Mouse (Mus musculus): ENCODE results near the gene Saxo1. TPM values are rescaled to one million over a fixed set of nuclear protein-coding genes. Genes with fewer than 3 reads are reported as not detected.

The Saxo1 gene
- total RNA-seq, 1 experiment from 2014 or later: not detected

DNA sequence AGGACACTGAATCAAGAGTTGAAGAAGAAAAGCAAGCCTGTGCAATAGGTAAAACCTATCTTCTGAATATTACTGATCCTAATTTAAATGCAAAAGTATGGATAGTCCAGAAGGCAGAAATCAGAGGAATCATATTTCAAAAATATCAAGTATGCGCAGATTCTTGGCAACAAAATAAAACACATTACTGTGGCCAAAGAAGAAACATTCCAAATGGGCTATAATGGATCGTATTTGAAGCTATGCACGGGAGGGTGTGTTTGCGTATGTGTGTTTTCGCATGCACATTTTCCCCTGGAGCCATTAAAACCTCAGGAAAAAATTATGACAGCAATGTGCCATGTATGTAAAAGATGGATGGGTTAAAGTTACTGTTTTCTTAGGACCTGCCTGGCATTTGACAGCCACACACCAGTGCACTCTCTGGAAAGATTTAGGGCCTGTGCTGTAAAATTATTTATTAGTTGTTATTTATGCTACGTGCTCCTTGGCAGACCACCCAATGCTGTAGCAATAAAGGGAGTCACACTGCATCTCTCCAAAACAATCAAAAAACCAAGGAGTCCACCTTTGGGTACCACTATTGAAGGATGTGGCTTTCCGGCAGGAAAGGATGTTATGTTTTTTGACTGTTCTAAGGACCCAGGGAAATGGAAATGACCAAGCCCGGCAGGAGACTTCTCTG, 24.6 kb downstream of the Saxo1 start:
- ATAC-seq (replicated peaks; ENCODE audit: insufficient number of reproducible peaks, low FRiP score, low TSS enrichment, poor library complexity, severe bottlenecking): no peak

DNA sequence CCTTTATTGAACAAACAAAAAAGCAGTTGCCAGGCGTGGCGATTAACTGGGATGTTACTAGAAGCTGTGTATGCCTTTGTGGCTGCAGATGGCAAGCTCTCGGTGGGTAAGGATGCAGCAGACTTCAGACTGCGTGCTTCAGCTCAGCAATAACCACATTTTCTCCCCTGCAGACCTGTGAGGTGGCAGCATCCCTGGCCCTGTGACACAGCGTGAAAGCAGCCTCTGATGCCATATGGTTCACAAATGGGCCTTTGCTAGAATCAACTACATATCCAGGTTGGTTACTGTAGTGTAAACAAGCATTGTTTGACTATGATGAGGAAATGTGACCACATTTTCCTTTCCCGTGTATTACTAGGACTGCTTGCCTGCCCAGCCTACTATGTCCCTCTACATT, 29.0 kb downstream of the Saxo1 start:
- no peak for ATAC-seq (replicated peaks; ENCODE audit: insufficient number of reproducible peaks, low FRiP score, low TSS enrichment, poor library complexity, severe bottlenecking)

DNA sequence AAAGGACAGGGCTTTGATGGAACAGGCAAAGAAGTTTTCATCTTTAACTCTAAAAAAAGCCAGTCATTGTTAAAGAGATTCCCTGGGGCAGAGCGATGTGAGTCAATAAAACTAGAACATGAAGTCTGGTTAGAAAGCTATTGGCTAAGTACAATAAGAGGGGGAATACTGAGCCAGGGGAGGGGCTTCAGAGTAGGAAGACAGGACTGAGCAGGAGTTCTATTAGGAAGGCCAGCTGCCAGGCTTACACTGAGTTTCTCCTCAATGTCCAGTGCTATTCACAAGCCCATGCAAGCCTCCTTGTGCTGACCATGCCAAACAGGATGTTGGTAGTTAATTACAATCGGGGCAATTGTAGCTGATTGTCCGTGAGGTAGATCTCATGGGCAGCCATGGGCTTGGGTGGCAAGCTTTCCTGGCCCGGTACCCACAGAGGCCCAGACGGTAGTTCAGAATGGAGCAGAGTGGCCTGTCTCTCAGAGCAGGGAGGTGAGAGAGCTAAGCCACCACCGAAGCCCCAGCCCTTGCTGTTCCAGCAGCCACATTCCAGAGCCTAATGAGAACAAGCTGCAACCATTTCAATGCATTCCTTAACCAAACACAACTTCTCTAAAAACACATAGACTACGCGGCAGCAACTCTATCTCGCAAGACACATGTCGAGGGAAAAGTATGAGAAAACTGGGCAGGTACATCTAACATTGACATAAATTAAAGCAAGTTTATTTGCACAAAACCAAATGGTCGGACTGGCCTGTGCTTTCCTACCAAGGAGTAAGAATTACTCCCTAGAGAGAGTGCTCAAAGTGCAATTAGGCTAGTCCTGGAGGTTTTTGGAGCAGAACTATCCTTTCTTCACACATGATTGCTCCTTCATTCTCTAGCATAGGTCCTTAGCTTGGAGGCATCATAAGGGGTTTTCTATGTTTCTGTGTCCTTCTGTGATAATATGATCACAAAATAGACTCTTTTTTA, 30.7 kb downstream of the Saxo1 start:
- no peak for ATAC-seq (replicated peaks; ENCODE audit: insufficient number of reproducible peaks, low FRiP score, low TSS enrichment, poor library complexity, severe bottlenecking)

DNA sequence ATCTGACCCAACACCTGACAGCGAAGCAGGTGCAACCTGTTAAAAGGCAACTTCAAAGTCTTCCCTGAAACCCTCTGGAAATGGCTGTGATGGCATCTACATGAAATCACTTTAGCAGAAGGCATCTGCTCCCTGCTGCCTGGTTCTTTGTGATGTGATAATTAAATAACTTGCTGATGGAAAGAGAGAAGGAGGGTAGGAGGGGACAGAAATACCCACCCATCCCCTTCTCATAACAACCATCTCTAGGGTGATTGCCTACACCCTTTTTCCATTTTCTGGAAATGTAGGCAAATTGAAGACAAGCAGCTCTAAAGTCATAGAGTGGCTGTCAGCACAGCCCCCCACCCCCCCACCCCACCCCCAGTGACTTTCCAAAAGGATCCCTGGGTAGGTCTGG, 33.6 kb downstream of the Saxo1 start:
- no peak for ATAC-seq (replicated peaks; ENCODE audit: insufficient number of reproducible peaks, low FRiP score, low TSS enrichment, poor library complexity, severe bottlenecking)

DNA sequence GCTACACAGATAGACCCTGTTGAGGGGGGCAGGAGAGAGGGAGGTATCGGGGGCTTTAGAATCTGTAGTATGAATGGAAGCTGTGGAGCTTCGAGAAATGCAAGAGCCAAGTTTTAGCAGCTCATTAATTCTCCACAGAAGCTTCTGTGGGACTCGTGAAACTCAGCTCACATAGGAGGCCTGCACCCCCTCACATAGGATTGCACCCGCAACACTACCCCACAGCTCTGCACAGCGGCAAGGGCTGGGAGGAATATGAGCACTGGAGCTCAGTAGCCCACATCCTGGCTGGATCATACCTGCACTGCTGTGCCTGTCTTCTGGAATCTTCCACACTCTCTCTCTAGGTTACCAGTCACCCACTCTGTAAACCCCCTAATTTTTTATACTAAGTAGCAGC, 34.4 kb downstream of the Saxo1 start:
- ATAC-seq (replicated peaks; ENCODE audit: insufficient number of reproducible peaks, low FRiP score, low TSS enrichment, poor library complexity, severe bottlenecking): no peak

DNA sequence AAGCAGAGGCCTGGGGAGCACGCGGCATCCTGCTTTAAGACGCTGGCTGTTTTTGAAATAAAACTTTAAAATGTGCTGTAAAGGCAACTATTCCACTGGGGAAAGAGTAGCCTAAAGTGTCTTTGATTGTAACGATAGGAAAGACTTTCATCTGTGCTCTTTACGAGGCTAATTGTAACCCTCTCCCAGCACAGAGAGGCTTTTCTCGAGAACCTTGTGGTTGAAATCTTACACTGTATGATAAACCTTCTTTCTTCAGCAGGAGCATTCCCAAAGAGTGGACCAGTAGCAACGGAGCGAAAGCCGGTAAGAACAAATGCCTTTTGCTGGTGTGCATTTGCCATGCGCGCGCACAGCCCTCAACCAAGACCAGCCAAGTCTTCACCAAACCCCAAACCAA, 37.4 kb downstream of the Saxo1 start:
- no peak for ATAC-seq (replicated peaks; ENCODE audit: insufficient number of reproducible peaks, low FRiP score, low TSS enrichment, poor library complexity, severe bottlenecking)

DNA sequence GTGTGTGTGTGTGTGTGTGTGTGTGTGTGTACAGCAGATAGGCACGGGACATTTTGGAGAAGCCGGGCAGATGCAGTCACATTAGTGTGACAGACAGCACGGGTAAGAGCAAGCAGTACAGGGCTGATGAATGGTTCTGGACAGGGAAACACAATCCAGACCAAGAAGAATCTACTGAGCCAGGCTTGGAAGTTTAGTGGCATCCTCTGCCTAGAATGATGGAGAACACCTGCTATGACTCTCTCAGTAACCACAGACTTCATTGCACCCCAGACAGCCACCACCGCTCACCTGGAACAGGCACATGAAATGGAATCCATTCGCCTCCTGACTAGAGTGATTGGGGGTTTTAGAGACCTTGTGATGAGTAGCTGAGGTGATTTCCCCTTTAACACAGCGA, 38.2 kb downstream of the Saxo1 start:
- ATAC-seq (replicated peaks; ENCODE audit: insufficient number of reproducible peaks, low FRiP score, low TSS enrichment, poor library complexity, severe bottlenecking): no peak

DNA sequence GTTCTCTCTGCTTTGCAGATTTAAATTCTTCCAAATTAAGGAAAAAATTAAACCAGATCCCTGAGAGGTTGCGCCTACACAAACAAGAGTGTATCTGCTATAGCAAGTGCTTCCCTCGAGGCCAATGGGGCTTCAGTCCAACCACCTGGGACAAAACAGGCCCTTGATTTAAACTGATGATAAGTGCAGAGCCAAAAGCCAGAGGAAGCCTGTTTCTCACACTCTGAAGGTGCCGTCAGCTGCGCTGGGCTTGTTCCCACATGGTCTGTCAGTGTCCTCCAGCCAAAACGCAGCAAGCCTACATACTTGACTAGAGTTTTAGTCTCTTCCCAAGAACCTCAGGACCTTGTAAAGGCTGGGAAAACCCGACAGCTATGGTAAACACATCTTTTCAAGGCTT, 53.5 kb downstream of the Saxo1 start:
- ATAC-seq (replicated peaks; ENCODE audit: insufficient number of reproducible peaks, low FRiP score, low TSS enrichment, poor library complexity, severe bottlenecking): no peak

DNA sequence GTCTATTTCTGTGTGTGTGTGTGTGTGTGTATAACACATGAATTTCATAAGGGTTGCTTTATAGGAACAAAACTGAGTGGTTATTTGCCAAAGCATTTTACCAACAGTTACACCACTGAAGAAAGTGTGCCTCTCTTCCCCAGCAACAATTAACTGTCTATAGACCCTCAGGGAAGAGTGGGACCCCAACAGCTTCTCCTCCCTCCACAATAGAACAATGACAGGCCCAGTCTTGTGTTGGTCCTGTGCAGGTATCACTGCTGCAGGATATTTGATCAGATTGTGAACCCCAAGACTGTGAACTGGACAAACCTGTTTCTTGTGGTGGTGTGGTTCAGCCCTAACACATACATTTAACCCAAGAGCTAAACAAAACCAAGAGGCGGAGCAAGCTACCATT, 58.6 kb downstream of the Saxo1 start:
- no peak for ATAC-seq (replicated peaks; ENCODE audit: insufficient number of reproducible peaks, low FRiP score, low TSS enrichment, poor library complexity, severe bottlenecking)

DNA sequence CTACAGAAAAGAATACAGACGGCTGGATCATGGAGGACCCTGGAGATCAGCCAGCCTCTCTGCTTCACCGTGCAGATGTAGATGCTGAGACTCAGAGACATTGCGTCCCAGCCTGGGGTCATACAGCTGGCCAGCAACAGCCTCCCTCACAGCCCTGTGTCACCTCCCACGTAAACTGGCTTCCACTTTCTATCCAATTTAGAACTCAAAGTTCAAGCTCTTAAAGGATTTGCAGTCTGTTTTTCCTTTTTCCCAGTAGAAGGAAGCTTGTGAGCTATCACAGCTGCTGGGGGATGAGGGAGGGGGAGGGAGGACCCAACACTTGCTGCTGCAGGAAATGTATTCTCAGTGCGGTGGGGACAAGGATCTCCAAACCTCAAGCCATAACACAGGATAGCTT, 59.4 kb downstream of the Saxo1 start:
- no peak for ATAC-seq (replicated peaks; ENCODE audit: insufficient number of reproducible peaks, low FRiP score, low TSS enrichment, poor library complexity, severe bottlenecking)

DNA sequence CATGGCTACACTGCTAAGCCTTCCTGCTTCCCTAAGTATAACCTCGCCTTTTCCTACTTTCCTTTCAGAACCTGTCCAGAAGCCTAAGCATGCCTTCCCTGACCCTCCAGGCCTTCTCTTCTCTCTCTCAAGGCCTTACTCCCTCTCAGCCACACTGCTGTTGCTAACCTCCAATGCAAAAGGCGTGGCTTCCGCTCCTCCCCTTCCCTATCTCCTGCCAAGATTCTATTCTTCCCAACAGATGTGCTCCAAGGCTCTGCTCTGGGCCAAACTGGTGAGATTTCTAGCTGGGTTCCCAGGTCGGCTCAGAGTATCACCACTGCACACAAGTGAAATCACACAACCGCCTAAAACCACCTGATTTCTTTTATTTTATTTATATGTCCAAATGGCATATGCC, 69.0 kb downstream of the Saxo1 start:
- ATAC-seq (replicated peaks; ENCODE audit: insufficient number of reproducible peaks, low FRiP score, low TSS enrichment, poor library complexity, severe bottlenecking): no peak

DNA sequence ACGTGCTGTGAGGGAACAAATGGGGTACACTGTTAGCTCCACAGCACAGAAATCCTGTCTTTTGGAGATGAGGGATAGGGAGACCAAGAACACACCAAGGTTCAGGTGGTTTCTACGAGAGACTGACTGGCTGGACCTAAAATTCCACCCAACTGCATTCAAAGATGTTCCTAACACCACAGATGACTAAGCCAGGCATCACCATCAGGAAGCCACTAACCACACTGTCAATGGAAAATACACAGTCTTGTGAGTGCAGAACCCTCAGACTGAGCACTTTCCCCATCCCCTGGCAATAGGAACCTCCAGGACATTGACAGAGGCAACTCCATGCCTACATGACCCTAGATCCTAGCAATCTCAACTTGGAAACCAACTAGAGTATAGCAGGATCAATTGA, 71.2 kb downstream of the Saxo1 start:
- no peak for ATAC-seq (replicated peaks; ENCODE audit: insufficient number of reproducible peaks, low FRiP score, low TSS enrichment, poor library complexity, severe bottlenecking)

DNA sequence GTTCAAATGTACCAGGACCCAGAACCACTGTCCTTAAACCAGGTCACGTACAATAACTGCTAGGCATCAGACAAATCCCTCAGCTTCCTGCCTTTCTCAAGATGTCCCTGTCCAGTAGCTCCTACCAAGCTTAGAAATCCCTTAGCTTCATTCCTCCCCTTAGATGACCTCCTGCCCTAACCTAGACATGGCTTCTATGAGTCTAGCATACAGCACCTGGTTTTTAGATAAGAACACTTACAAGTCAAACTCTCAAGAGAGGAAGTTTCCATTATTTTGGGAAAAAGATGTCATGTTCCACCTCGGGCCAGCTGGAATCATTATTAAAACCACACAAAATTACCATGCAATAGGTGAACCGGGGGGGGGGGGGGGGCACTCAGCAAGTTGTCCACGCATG, 71.6 kb downstream of the Saxo1 start:
- ATAC-seq (replicated peaks; ENCODE audit: insufficient number of reproducible peaks, low FRiP score, low TSS enrichment, poor library complexity, severe bottlenecking): no peak

DNA sequence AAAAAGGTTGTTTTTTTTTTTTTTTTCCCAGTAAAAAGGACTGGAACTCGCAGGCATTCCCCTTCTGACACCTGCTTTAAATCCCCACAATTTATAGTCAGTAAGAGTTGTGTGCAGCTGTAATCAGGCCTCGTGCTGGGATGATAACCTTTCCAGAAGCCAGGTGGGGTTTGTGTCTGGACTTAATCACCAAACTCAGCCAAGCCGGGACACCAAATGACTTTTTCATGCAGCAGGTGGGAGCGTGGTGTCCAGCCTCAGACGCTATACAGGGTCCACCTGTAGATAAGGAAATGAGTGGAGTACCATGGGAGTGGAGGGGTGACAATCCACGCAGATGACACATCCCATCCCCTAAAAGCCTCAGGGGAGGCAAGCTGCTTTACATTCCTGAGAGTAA, 73.1 kb downstream of the Saxo1 start:
- no peak for ATAC-seq (replicated peaks; ENCODE audit: insufficient number of reproducible peaks, low FRiP score, low TSS enrichment, poor library complexity, severe bottlenecking)

DNA sequence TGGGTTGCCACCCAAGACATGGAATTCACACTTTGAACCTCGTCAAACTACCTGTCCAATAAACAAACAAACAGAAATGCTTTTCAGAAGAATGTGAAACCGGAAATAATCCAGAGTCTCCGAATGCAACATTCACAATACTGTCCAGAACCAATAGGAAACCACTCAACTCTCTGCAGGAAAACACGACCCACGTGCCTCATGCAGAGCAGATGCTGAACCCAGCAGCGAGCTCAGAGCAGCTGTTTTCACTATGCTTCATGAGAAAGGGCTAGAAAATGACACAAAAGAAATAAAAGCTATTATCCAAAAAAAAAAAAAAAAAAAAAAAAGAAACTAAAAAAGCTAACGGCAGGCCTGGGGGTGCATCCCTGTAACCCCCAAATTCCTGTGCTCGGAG, 74.4 kb downstream of the Saxo1 start:
- no peak for ATAC-seq (replicated peaks; ENCODE audit: insufficient number of reproducible peaks, low FRiP score, low TSS enrichment, poor library complexity, severe bottlenecking)

DNA sequence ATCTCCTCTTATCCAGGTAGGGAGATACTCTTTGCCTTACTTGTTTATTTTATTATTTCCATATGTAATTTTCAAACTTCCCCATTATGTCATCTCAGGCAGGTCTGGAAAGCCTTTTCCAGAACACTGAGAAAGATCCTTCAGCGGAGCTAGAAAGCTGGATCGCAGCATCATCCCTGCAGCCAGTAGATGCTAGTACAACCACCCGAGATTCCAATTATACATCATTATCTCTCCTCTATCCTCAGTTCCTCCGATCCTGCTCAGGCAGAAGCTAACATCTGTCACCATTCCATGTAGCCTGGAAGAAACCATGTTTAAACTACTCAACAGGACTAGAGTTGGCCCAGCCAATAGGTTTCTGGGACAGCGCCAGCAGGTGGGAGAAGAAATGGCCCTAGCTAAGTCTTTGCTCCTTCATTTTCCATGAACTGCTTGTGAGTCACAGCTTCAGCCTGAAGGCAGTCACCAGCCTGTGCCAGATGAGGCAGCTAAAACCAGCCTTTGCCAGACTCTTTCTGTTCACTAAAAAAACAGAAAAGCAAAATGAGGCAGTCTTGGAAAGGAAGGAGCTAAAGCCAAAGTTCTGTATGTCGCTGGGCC, 75.0 kb downstream of the Saxo1 start:
- ATAC-seq (replicated peaks; ENCODE audit: insufficient number of reproducible peaks, low FRiP score, low TSS enrichment, poor library complexity, severe bottlenecking): no peak

DNA sequence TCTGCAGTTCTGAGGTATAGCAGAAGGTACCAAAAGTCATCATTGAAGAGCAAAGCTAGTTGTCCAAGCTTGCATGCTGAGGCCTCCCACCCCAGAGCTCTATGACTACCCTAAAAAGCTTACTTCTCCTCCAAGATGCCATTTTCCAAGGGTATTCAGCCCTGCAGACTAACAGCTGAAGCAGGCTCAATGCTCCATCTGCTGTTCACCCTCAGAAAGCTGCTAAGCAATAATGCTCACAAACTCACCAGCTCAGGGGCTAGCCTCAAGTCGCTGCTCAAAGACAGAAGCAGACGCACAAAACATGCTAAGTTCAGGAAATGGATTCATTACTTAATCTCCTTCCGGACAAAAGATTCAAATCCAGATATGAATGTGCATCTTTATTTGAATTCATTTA, 77.2 kb downstream of the Saxo1 start:
- ATAC-seq (replicated peaks; ENCODE audit: insufficient number of reproducible peaks, low FRiP score, low TSS enrichment, poor library complexity, severe bottlenecking): no peak

DNA sequence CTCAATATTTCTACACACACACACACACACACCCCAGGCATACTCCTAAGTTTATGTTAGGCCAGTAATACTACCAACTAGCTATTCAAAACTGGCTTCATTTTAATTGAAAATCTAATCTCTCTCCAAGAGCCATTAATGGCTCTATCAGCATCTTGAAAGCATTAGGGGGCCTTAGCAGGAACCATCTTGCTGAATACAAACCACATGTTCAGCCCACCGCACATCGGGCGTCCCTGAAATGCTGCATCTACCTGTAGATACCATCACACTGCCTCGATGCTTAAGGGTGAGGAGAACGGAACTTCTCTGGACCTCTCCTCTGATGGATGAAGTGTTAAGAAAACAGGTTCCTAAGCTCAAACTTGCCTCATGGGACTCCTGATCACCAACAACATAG, 93.3 kb downstream of the Saxo1 start:
- ATAC-seq (replicated peaks; ENCODE audit: insufficient number of reproducible peaks, low FRiP score, low TSS enrichment, poor library complexity, severe bottlenecking): no peak

DNA sequence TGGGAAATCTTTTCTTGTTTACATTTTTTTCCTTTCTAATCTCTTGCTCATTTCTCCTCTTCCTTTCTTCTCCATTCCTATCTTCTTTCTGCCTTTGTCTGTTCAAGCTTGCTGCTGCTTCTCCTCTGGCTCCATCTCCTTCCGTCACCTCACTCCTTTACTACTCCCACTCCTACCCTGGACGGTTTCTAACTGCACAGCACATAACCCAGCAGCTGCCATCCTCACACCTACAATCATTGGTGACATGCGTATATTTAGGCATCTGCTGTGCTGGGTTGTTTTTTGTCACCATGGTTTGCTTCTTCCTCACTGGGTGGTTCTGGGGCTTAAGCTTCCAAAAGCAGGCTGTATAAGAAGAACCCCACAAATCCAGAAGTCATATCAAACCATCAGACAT, 107.7 kb downstream of the Saxo1 start:
- no peak for ATAC-seq (replicated peaks; ENCODE audit: insufficient number of reproducible peaks, low FRiP score, low TSS enrichment, poor library complexity, severe bottlenecking)

DNA sequence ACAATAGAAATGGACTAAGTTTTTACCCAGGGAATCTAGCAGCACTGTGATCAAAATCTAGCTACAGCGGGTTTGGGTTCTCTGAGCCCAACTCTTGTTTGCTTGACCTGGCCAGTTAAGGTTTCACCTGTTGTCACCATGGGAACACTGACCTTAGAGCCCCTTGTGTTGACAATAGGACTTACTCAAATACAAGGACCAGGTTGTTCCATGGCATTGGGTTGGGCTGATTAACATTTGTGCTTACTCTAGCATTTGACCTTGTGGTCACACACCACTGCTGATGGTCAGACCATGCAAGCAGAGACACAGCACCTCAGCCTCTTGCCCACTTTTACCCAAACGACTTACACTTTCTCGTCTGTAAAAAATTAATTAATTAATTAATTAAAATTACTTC, 121.8 kb downstream of the Saxo1 start:
- ATAC-seq (replicated peaks; ENCODE audit: insufficient number of reproducible peaks, low FRiP score, low TSS enrichment, poor library complexity, severe bottlenecking): no peak
